11 mouse cellular contexts compared by ENCODE assay signal in genomic region chr11:30289470-30290431, GRCm38 (mm10). TPM values are rescaled to one million over a fixed set of nuclear protein-coding genes. Genes with fewer than 3 reads are reported as not detected.
DNase-seq lines count a peak whose midpoint lies in the region; ATAC-seq lines count a peak whose summit lies in the region.
"Had no signal": no experiment of that assay in that cellular context is flagged by ENCODE, and none has a peak within 500 bp of the region (broad histone marks: within the 10 kb centered on the region; RNA-seq: fewer than 3 reads in every experiment).

No protein-coding gene starts in this region.

- no peaks in the 10 kb centered on the region for H3K36me3 ChIP-seq in midbrain, embryonic 13.5 days
- H3K36me3 ChIP-seq in midbrain, embryonic 15.5 days (replicated peaks) = no peaks in the 10 kb centered on the region
- H3K36me3 ChIP-seq: embryonic facial prominence, embryonic 15.5 days had no signal

- H3K4me1 ChIP-seq in midbrain, embryonic 13.5 days (replicated peaks) = no peaks in the 10 kb centered on the region; the same call in 1 of the 2 replicates
- no peaks in the 10 kb centered on the region for H3K4me1 ChIP-seq in midbrain, embryonic 15.5 days

- H3K27me3 ChIP-seq in midbrain, embryonic 13.5 days = no peaks in the 10 kb centered on the region
- H3K27me3 ChIP-seq in midbrain, embryonic 15.5 days (replicated peaks) = no peaks in the 10 kb centered on the region
- H3K27me3 ChIP-seq: embryonic facial prominence, embryonic 15.5 days had no signal

- ATAC-seq in midbrain, embryonic 13.5 days = 0 out of 2 replicates have a peak, but pooled peaks have one; percentile 40
- no peak for ATAC-seq in midbrain, embryonic 15.5 days (replicated peaks)

- WGBS in midbrain, embryonic 13.5 days = 37% methylated on average over 7 of the region's 7 CpGs
- 44% methylated on average over 7 of the region's 7 CpGs for WGBS in midbrain, embryonic 15.5 days

- no peak overlapping the region for H3K4me3 ChIP-seq in midbrain, embryonic 13.5 days (replicated peaks)
- H3K4me3 ChIP-seq in midbrain, embryonic 15.5 days = no peak overlapping the region
- H3K4me3 ChIP-seq: embryonic facial prominence, embryonic 15.5 days had no signal

- no peaks in the 10 kb centered on the region for H3K9me3 ChIP-seq in midbrain, embryonic 13.5 days
- no peaks in the 10 kb centered on the region for H3K9me3 ChIP-seq in midbrain, embryonic 15.5 days
- H3K9me3 ChIP-seq: embryonic facial prominence, embryonic 15.5 days had no signal

- no peak overlapping the region for H3K9ac ChIP-seq in midbrain, embryonic 13.5 days (replicated peaks)
- no peak overlapping the region for H3K9ac ChIP-seq in midbrain, embryonic 15.5 days
- H3K9ac ChIP-seq: embryonic facial prominence, embryonic 15.5 days had no signal

- H3K4me2 ChIP-seq in midbrain, embryonic 13.5 days (replicated peaks) = no peak overlapping the region
- no peak overlapping the region for H3K4me2 ChIP-seq in midbrain, embryonic 15.5 days
- H3K4me2 ChIP-seq: embryonic facial prominence, embryonic 15.5 days had no signal

- DNase-seq in cerebellum, postnatal 25 days = peak; percentile 27 to 29
- no peak for DNase-seq in cerebellum, adult 9-11 months
- peak; percentile 43 for DNase-seq in kidney, postnatal 10 days
- peak; percentile 47 for DNase-seq in testis, postnatal 10 days (ENCODE audit: low spot score)
- no peak for DNase-seq in right cerebral cortex, adult 18-20 months
- DNase-seq in spleen, postnatal 14 days (ENCODE audit: low spot score in 2 of 2) = no peak
- DNase-seq: adrenal gland, adult 8-10 months; liver had no signal

- H3K27ac ChIP-seq in midbrain, embryonic 13.5 days = no peak overlapping the region
- H3K27ac ChIP-seq in midbrain, embryonic 15.5 days = no peak overlapping the region
- H3K27ac ChIP-seq: embryonic facial prominence, embryonic 15.5 days had no signal

RNA-seq across cellular contexts. Expression of gene Sptbn1, which starts 21.8 kb away (rescaled TPM):
- 121 and 136 TPM in 2 replicates for polyA plus RNA-seq in midbrain, embryonic 13.5 days (2015; fragmentation: Nextera tagmentation; extraction: Ambion mirVana)
- 175 and 176 TPM in 2 replicates for polyA plus RNA-seq in midbrain, embryonic 15.5 days (2015; fragmentation: Nextera tagmentation; extraction: Ambion mirVana)

Comparison
In these comparisons a context has a peak if more than half of its experiments do, and no peak if none do; other contexts are left out.
1. DNase-seq: peak in cerebellum, postnatal 25 days (2 of 2), kidney, postnatal 10 days (single experiment) and testis, postnatal 10 days (single experiment); none in cerebellum, adult 9-11 months (single experiment), right cerebral cortex, adult 18-20 months (single experiment) and spleen, postnatal 14 days (0 of 2).